Mouse (Mus musculus) inflammation-experienced regulatory T-cells, adult 6 months (primary cell): Measurements from ENCODE around the gene Acadm. TPM values are rescaled to one million over a fixed set of nuclear protein-coding genes. Genes with fewer than 3 reads are reported as not detected.

Experiments used
- ATAC-seq: one replicate; pipeline ENCODE4 v1.8.0; 2017
- polyA plus RNA-seq, 3 experiments: library from polyadenylated mRNA; unstranded; fragments of 100-300 nt; shearing (Covaris generic); gene quantifications; one replicate each; pipeline ENCODE4 v1.2.1; 2017

Acadm gene
- 10 to 100 TPM; 23.7 to 43.7 (median 40.4) TPM for polyA plus RNA-seq

- peak; percentile 85 for ATAC-seq
Measured at GRCm38 (mm10) chr3:153944335-153944990, at the start of gene Acadm. Gene Acadm (minus strand): TSS chr3:153944632.

GRCm38 (mm10) chr3:153984428-153985340 lies 40.3 kb upstream of the Acadm start:
- ATAC-seq, result no peak

GRCm38 (mm10) chr3:153980611-153981010 lies 36.2 kb upstream of the Acadm start:
- ATAC-seq, result no peak

- no peak for ATAC-seq
Measured at GRCm38 (mm10) chr3:153975791-153976190, 31.4 kb upstream of the Acadm start.

GRCm38 (mm10) chr3:153975060-153975459 lies 30.6 kb upstream of the Acadm start:
- no peak for ATAC-seq

GRCm38 (mm10) chr3:153973949-153974760 lies 29.7 kb upstream of the Acadm start:
- ATAC-seq, result no peak

GRCm38 (mm10) chr3:153973171-153973948 lies 28.9 kb upstream of the Acadm start, which contains the start of gene Slc44a5:
Gene Slc44a5 (plus strand): TSS chr3:153973436.
- no peak for ATAC-seq

GRCm38 (mm10) chr3:153969451-153969850 lies 25.0 kb upstream of the Acadm start:
- ATAC-seq, result no peak

- no peak for ATAC-seq
Measured at GRCm38 (mm10) chr3:153968549-153968948, 24.1 kb upstream of the Acadm start.

GRCm38 (mm10) chr3:153967447-153967846 lies 23.0 kb upstream of the Acadm start:
- no peak for ATAC-seq

GRCm38 (mm10) chr3:153961632-153962389 lies 17.4 kb upstream of the Acadm start:
- ATAC-seq, result no peak

GRCm38 (mm10) chr3:153960884-153961283 lies 16.5 kb upstream of the Acadm start:
- ATAC-seq, result no peak

- ATAC-seq, result no peak
Measured at GRCm38 (mm10) chr3:153959731-153960207, 15.3 kb upstream of the Acadm start.

- ATAC-seq, result peak; percentile 61
Measured at GRCm38 (mm10) chr3:153959035-153959730, 14.8 kb upstream of the Acadm start.

- no peak for ATAC-seq
Measured at GRCm38 (mm10) chr3:153957916-153958315, 13.5 kb upstream of the Acadm start.

- no peak for ATAC-seq
Measured at GRCm38 (mm10) chr3:153948176-153948575, 3.7 kb upstream of the Acadm start.

GRCm38 (mm10) chr3:153947271-153947670 lies 2.8 kb upstream of the Acadm start:
- no peak for ATAC-seq

GRCm38 (mm10) chr3:153943901-153944334 lies 514 bp downstream of the Acadm start:
- ATAC-seq, result peak; percentile 53

- ATAC-seq, result no peak
Measured at GRCm38 (mm10) chr3:153943003-153943640, 1.3 kb downstream of the Acadm start.

- no peak for ATAC-seq
Measured at GRCm38 (mm10) chr3:153941613-153942012, 2.8 kb downstream of the Acadm start.
